Mouse (Mus musculus): ENCODE data around the gene Gadd45g.

GRCm38 (mm10) chr13:51823822-51824495, 22.5 kb upstream of the Gadd45g start:
- TF ChIP-seq CHD2 (IDR thresholded peaks at IDR 0.05; ENCODE audit: low read depth, low read length) (no peak), ZC3H11A (IDR thresholded peaks at IDR 0.05; ENCODE audit: borderline replicate concordance, low read depth, low read length) (no peak), MAFK (IDR thresholded peaks at IDR 0.05; ENCODE audit: insufficient read depth, low read depth, low read length) (no peak), ZNF384 (IDR thresholded peaks at IDR 0.05; ENCODE audit: low read depth, low read length) (no peak)
